Mouse (Mus musculus) liver, postnatal 0 days (tissue): ENCODE measurements at regions not wholly inside any gene's neighbourhood (a gene's known extent, or its start where the extent isn't known, plus 50 kb on each side); places are given as distances from the start of the nearest gene placed in this dataset.

Experiments used
- CTCF ChIP-seq: sonication (generic); IDR thresholded peaks from 2 replicates; pipeline ENCODE4 v1.5.1; 2016; ENCODE audit warnings: antibody characterized with exemption, low read depth
- EP300 ChIP-seq: IDR thresholded peaks from 2 replicates; pipeline ENCODE4 v1.6.1; 2016; ENCODE audit warnings: antibody characterized with exemption, low read depth, mild to moderate bottlenecking

GRCm38 (mm10) chr3:70318377-70318776 is 311.0 kb downstream of the Otol1 start:
- TF ChIP-seq CTCF = no peak
- TF ChIP-seq EP300 = no peak
